Mouse (Mus musculus) ES-Bruce4 (cell line): ENCODE results near the gene Tmbim1.

Source experiments
- EP300 ChIP-seq: IDR thresholded peaks from 2 replicates; pipeline ENCODE4 v1.6.1; 2011; ENCODE audit warnings: low read depth, low read length; ENCODE audit not compliant: insufficient read depth
- POLR2A ChIP-seq: IDR thresholded peaks from one replicate; pipeline ENCODE4 v1.8.1; 2011; ENCODE audit warnings: low read length; ENCODE audit not compliant: insufficient read depth

DNA sequence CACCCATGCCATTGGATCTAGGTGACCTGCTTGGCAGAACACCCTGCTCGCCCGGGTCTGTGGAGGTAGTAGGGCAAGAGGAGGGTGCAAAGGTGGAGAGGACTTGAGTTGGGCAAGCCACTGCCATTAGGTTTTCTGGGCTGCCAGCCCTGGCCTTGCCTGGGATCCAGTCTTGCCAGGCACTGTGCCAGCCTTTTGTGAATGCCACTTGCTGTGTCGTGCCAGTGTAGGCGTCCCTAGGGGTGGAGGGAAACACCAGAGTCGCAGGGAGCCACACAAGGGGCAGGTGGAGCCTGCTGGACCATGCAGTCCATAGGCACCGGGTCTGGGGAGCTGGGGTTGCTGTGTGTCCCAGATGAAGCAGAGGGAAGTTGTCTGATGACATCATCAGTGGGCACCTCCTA, 34.9 kb upstream of the Tmbim1 start:
- TF ChIP-seq POLR2A (no peak), EP300 (no peak)
